Mouse (Mus musculus) heart, embryonic 14.5 days (tissue): ENCODE data around the gene Cdk1. TPM values are rescaled to one million over a fixed set of nuclear protein-coding genes. Genes with fewer than 3 reads are reported as not detected.
"Not testable (repeated sequence)": the region's sequence is repeated elsewhere in the genome, so short reads cannot be mapped to it uniquely, and the experiment has no call there.

Experiments
- ATAC-seq: fragments of 200-750 bp; cut with Nextera tagmentation; 2 replicates; pipeline ENCODE4 v1.8.0; 2017; ENCODE audit warnings: low read depth, moderate TSS enrichment; ENCODE audit not compliant: insufficient number of reproducible peaks, insufficient read depth, low FRiP score
- H3K27ac ChIP-seq, 2 experiments: fragments of 200-500 bp in 1 of 2; fragments of 300-500 bp in 1 of 2; sonication (generic) in 1 of 2; replicated peaks in 1 of 2; 2 replicates each; pipeline ENCODE4 v1.5.1; 2012 to 2014; ENCODE audit warnings: low read depth in 2 of 2, low read length in 2 of 2, control low read depth in 1 of 2, mild to moderate bottlenecking in 1 of 2, mixed read lengths in 1 of 2; ENCODE audit not compliant: control insufficient read depth in 1 of 2, insufficient read depth in 1 of 2
- H3K27me3 ChIP-seq: fragments of 300-500 bp; sonication (generic); 2 replicates; pipeline ENCODE4 v1.6.1; 2014; ENCODE audit warnings: mild to moderate bottlenecking, low read length, control low read depth; ENCODE audit not compliant: control insufficient read depth, insufficient read depth
- H3K36me3 ChIP-seq: fragments of 300-500 bp; sonication (generic); 2 replicates; pipeline ENCODE4 v1.6.1; 2014; ENCODE audit warnings: mild to moderate bottlenecking, control low read depth, low read length, mixed read lengths; ENCODE audit not compliant: control insufficient read depth, insufficient read depth
- H3K4me1 ChIP-seq, 2 experiments: fragments of 200-500 bp in 1 of 2; fragments of 300-500 bp in 1 of 2; sonication (generic) in 1 of 2; 2 replicates each; pipeline ENCODE4 v1.6.1; 2012 to 2014; ENCODE audit warnings: low read length in 2 of 2, control low read depth in 1 of 2, mixed read lengths in 1 of 2; ENCODE audit not compliant: control insufficient read depth in 2 of 2, insufficient read depth in 2 of 2
- H3K4me2 ChIP-seq: fragments of 300-500 bp; sonication (generic); 2 replicates; pipeline ENCODE4 v1.6.1; 2014; ENCODE audit warnings: mild to moderate bottlenecking, low read length
- H3K4me3 ChIP-seq, 2 experiments: fragments of 200-500 bp in 1 of 2; fragments of 300-500 bp in 1 of 2; sonication (generic) in 1 of 2; 2 replicates each; pipeline ENCODE4 v1.5.1; 2012 to 2014; ENCODE audit warnings: low read length in 2 of 2, mild to moderate bottlenecking in 2 of 2, control low read depth in 1 of 2, low read depth in 1 of 2, moderate library complexity in 1 of 2; ENCODE audit not compliant: control insufficient read depth in 1 of 2, insufficient read depth in 1 of 2
- H3K9ac ChIP-seq: fragments of 300-500 bp; sonication (generic); 2 replicates; pipeline ENCODE4 v1.6.1; 2014; ENCODE audit warnings: mild to moderate bottlenecking, low read length
- H3K9me3 ChIP-seq: fragments of 300-500 bp; sonication (generic); 2 replicates; pipeline ENCODE4 v1.6.1; 2016; ENCODE audit warnings: low read length, control low read depth; ENCODE audit not compliant: control insufficient read depth
- WGBS: fragments of 180-500 bp; shearing (Covaris S2); extraction: QIAGEN DNeasy Blood & Tissue Kit; methylation state at CpG from one replicate; pipeline ENCODE4 v1.1.7; 2014; 5-methylcytosine and 5-hydroxymethylcytosine counted together
- polyA plus RNA-seq: library from polyadenylated mRNA; unstranded; fragments of >200 nt; fragmentation: Nextera tagmentation; extraction: Ambion mirVana; gene quantifications from 2 replicates; pipeline ENCODE4 v1.2.1, GENCODE M21; 2014

Cdk1 gene
- polyA plus RNA-seq, 1 experiment from 2014 or later, result 355 TPM

DNA sequence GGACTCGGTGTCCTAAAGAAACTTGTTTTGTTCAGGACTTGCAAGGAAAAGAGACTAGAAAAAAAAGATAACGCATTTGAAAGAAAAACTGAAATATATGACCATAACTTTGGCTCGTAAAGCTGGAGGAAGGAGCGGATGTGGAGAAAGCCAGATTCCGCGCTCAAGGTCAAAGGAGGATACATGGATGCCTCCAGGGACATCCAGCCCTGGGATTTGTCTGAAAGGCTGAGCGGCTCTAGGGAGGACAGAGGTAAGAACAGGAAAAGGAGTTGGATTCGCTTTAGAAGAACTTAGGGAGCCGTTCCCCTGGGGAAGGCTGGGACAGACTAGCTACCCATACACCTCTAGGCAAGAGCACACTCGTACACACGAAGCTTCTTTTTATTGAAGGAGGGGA lies 13.5 kb upstream of the Cdk1 start:
- ATAC-seq, result no peak
- no peaks in the 10 kb centered on the region for H3K4me1 ChIP-seq
- H3K27ac ChIP-seq, result no peak overlapping the region
- 73% methylated on average over 11 of the region's 11 CpGs for whole genome bisulfite sequencing
- H3K9me3 ChIP-seq, result no peaks in the 10 kb centered on the region; the same call in 1 of the 2 replicates
- H3K4me2 ChIP-seq, result no peak overlapping the region
- H3K27me3 ChIP-seq, result no peaks in the 10 kb centered on the region
- H3K4me3 ChIP-seq, result no peak overlapping the region
- no peak overlapping the region for H3K9ac ChIP-seq
- H3K36me3 ChIP-seq, result no peaks in the 10 kb centered on the region

DNA sequence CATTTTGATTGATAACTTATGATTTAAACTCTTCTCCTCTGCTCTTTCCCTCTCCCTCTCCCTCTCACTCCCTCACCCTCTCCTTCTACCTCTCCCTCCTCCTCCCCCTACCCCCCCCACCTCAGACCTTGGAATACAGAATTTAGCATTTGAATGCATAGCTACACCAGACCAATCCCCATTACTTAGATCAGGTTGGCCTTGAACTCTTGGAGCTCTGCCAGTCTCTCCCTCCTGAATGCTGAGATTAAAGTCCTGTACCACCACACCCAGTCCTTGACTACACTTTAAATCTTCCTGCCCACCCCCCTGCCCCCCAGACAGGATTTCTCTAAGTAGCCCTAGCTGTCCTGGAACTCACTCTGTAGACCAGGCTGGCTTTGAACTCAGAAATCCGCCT lies 6.9 kb upstream of the Cdk1 start:
- Histone ChIP-seq H3K27ac (no peak overlapping the region), H3K36me3 (no peaks in the 10 kb centered on the region), H3K27me3 (no peaks in the 10 kb centered on the region), H3K9ac (no peak overlapping the region), H3K4me3 (no peak overlapping the region), H3K4me1 (no peaks in the 10 kb centered on the region), H3K4me2 (no peak overlapping the region), H3K9me3 (peaks cover 6% of the 10 kb centered on the region; the same call in 1 of the 2 replicates)
- ATAC-seq, result no peak
- WGBS, result 70% methylated on average over 1 of the region's 1 CpGs

DNA sequence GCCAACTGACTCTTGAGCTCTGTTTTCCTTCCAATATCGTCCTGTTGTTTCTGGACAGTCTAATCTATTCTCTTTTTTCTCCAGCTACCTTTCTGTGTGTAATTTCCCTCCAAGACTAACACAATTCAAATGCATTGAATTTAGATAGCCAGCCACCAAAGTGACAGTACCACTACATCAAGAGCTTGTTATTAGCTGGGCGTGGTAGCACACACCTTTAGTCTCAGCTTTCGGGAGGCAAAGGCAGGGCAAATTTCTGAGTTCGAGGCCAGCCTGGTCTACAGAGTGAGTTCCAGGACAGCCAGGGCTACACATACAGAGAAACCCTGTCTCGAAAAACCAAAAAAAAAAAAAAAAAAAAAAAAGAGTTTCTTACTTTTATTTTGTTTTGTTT lies 345 bp upstream of the Cdk1 start:
- H3K9me3 ChIP-seq, H3K27me3 ChIP-seq, H3K9ac ChIP-seq, ATAC-seq: not testable (repeated sequence)
- peak overlapping the region in 1 of 2 experiments; percentile 72; a peak in 1 of 4 replicates for H3K4me3 ChIP-seq
- H3K36me3 ChIP-seq, result peaks cover 25% of the 10 kb centered on the region
- peak overlapping the region; percentile 83 for H3K4me2 ChIP-seq
- WGBS, result 31% methylated on average over 5 of the region's 5 CpGs
- H3K27ac ChIP-seq, result peak overlapping the region; percentile 47 to 94; a peak in 1 of 4 replicates
- peaks cover 17 to 25% of the 10 kb centered on the region in 2 experiments for H3K4me1 ChIP-seq

DNA sequence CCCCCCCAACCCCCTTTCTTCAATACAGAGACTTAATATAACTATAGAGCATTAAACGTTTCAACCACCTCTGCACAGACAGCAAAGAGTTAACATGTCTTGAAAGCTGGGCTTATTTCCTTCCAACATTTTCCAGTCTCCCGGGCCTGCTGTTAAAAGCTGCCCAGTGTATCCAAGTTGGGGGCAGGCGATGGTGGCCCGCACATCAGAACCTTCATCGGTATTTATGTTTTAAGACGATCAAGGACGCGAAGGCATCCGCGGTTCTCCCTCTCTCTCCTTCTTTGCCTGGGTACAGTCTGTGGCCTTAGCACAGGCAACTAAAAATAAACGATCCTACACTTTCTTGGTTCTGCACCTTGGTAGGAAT lies 911 bp downstream of the Cdk1 start:
- peak overlapping the region; percentile 86 for H3K9ac ChIP-seq
- no peaks in the 10 kb centered on the region for H3K9me3 ChIP-seq
- H3K27me3 ChIP-seq, result no peaks in the 10 kb centered on the region
- peaks cover 18 to 37% of the 10 kb centered on the region in 2 experiments for H3K4me1 ChIP-seq
- peaks cover 38% of the 10 kb centered on the region for H3K36me3 ChIP-seq
- H3K4me3 ChIP-seq, result peak overlapping the region; percentile 72 to 90
- WGBS, result 0% methylated on average over 11 of the region's 11 CpGs
- H3K27ac ChIP-seq, result peak overlapping the region; percentile 90 to 94
- ATAC-seq, result no peak
- H3K4me2 ChIP-seq, result peak overlapping the region; percentile 83

DNA sequence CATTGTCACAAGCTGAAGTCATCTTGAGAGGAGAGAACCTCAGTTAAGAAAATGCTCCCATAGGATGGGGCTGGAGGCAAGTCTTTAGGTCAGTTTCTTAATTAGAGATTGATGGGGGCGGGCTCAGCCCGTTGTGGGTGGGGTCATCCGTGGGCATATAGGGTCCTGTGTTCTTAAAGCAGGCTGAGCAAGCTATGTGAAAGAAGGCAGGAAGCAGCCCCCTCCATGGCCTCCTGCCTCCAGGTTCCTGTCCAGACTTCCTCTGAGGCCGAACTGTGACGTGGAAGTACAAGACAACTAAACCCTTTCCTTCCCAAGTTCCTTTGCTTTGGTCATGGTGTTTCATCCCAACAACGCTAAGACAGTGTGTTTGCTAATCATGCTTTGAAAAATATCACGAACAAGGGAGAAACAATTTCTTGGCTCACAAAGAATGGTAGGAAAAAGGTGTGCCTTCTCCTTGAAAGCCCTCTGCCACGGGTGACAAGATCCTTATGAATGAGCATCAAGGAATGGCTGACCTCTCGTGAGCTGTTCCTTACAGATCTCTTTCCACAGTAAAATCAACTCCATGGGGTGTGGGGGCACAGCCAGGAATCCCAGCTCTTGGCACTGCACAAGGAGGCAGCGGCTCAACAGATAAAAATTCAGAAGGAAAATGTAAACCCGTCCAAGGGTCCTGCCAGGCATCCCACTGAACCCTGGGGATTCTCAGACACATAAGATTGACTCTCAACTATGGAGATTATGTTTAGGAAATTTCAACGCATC lies 1.5 kb downstream of the Cdk1 start:
- no peaks in the 10 kb centered on the region for H3K27me3 ChIP-seq
- WGBS, result 16% methylated on average over 12 of the region's 12 CpGs
- H3K4me1 ChIP-seq, result peaks cover 18 to 39% of the 10 kb centered on the region in 2 experiments
- peak; percentile 18; the same call in 1 of the 2 replicates for ATAC-seq
- H3K36me3 ChIP-seq, result peaks cover 43% of the 10 kb centered on the region
- H3K4me2 ChIP-seq, result peak overlapping the region; percentile 83
- H3K27ac ChIP-seq, result peak overlapping the region; percentile 90 to 94
- H3K4me3 ChIP-seq, result peak overlapping the region; percentile 72 to 90
- H3K9ac ChIP-seq, result peak overlapping the region; percentile 86
- H3K9me3 ChIP-seq, result no peaks in the 10 kb centered on the region

DNA sequence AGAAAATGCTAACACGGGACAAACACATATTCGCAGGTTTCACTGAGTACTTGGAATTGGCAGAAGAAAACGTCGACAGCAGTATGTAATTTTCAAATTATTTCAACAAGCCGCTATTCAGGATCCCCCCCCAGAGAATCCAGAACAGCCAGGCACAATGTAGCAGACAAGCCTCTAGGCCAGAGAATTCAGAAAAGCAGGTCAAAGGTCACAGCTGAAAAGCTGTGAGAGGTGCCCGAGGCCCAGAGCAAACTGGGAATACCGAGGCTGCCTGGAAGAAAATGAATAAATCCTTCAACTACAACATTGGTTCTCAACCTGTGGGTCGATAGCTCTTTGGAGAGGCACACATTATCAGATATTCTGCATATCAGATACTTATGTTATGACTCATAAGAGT lies 4.5 kb downstream of the Cdk1 start:
- no peak overlapping the region for H3K4me3 ChIP-seq
- peaks cover 18 to 39% of the 10 kb centered on the region in 2 experiments for H3K4me1 ChIP-seq
- H3K9ac ChIP-seq, result peak overlapping the region; percentile 48
- H3K36me3 ChIP-seq, result peaks cover 74% of the 10 kb centered on the region
- WGBS, result 72% methylated on average over 8 of the region's 8 CpGs
- no peaks in the 10 kb centered on the region for H3K9me3 ChIP-seq
- H3K4me2 ChIP-seq, result no peak overlapping the region
- no peak for ATAC-seq
- 0 out of 4 replicates have a peak overlapping the region, but pooled peaks of 1 of the 2 experiments have one; percentile 14 for H3K27ac ChIP-seq
- H3K27me3 ChIP-seq, result no peaks in the 10 kb centered on the region

DNA sequence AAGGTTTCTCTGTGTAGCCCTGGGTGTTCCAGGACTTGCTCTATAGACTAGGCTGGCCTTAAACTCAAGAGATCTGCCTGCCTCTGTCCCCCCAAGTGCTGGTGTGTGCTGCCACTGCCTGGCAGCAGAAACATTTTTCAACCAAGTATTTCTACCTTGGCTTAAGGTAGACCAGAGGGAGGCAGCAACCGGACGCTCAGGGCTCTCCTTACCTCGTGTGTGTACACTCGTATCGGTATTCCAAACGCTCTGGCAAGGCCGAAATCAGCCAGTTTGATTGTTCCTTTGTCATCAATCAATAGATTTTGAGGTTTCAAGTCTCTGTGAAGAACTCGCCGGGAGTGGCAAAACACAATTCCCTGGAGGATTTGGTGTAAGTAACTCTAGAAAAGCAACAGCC lies 10.4 kb downstream of the Cdk1 start:
- H3K9me3 ChIP-seq, result no peaks in the 10 kb centered on the region
- H3K9ac ChIP-seq, result no peak overlapping the region
- H3K27ac ChIP-seq, result no peak overlapping the region
- H3K4me2 ChIP-seq, result no peak overlapping the region
- peaks cover 0 to 7% of the 10 kb centered on the region in 2 experiments; a peak in 2 of 4 replicates for H3K4me1 ChIP-seq
- no peaks in the 10 kb centered on the region for H3K27me3 ChIP-seq
- ATAC-seq, result no peak
- peaks cover 100% of the 10 kb centered on the region for H3K36me3 ChIP-seq
- WGBS, result 90% methylated on average over 9 of the region's 9 CpGs
- no peak overlapping the region for H3K4me3 ChIP-seq
